Mouse (Mus musculus) right cerebral cortex, adult 2 months (tissue): Measurements from ENCODE around the gene Gm17783.
"Not testable (repeated sequence)": the region's sequence is repeated elsewhere in the genome, so short reads cannot be mapped to it uniquely, and the experiment has no call there.

ENCODE experiments used
- DNase-seq, 2 experiments: peaks; one replicate each; pipeline ENCODE4 v3.0.0; 2021 to 2022; ENCODE audit warnings: low spot score in 2 of 2

Gm17783 gene

GRCm38 (mm10) chr16:45531950-45532349 lies at the start of gene Gm17783:
Gene Gm17783 (minus strand): TSS chr16:45532050.
- no peak for DNase-seq

GRCm38 (mm10) chr16:45579883-45580282 lies 48.0 kb upstream of the Gm17783 start:
- DNase-seq, result no peak

GRCm38 (mm10) chr16:45572307-45572706 lies 40.5 kb upstream of the Gm17783 start:
- no peak for DNase-seq

GRCm38 (mm10) chr16:45561747-45562146 lies 29.9 kb upstream of the Gm17783 start:
- DNase-seq, result no peak

- no peak for DNase-seq
Measured at GRCm38 (mm10) chr16:45551579-45551978, 19.7 kb upstream of the Gm17783 start.

- no peak for DNase-seq
Measured at GRCm38 (mm10) chr16:45547982-45548381, 16.1 kb upstream of the Gm17783 start.

GRCm38 (mm10) chr16:45544341-45544740 lies 12.5 kb upstream of the Gm17783 start:
- no peak for DNase-seq

GRCm38 (mm10) chr16:45542108-45542507 lies 10.3 kb upstream of the Gm17783 start:
- DNase-seq, result no peak

- DNase-seq, result not testable (repeated sequence)
Measured at GRCm38 (mm10) chr16:45538342-45538741, 6.5 kb upstream of the Gm17783 start.

- no peak for DNase-seq
Measured at GRCm38 (mm10) chr16:45535009-45535408, 3.2 kb upstream of the Gm17783 start, which contains the start of gene Slc9c1. Gene Slc9c1 (plus strand): TSS chr16:45535309.

GRCm38 (mm10) chr16:45525551-45525950 lies 6.3 kb downstream of the Gm17783 start:
- DNase-seq, result no peak

GRCm38 (mm10) chr16:45495326-45495725 lies 36.5 kb downstream of the Gm17783 start:
- DNase-seq, result no peak

GRCm38 (mm10) chr16:45492927-45493326 lies 38.9 kb downstream of the Gm17783 start, which contains the start of gene Gm609:
Gene Gm609 (minus strand): TSS chr16:45492969.
- no peak for DNase-seq

- DNase-seq, result no peak
Measured at GRCm38 (mm10) chr16:45476991-45477390, 54.9 kb downstream of the Gm17783 start.

- DNase-seq, result not testable (repeated sequence)
Measured at GRCm38 (mm10) chr16:45471836-45472235, 60.0 kb downstream of the Gm17783 start.
